Mouse (Mus musculus): ENCODE measurements around the gene 2410015M20Rik. TPM values are rescaled to one million over a fixed set of nuclear protein-coding genes. Genes with fewer than 3 reads are reported as not detected.

The 2410015M20Rik gene
- total and polyA plus RNA-seq, 3 experiments: 274 to 334 TPM; not detected in 1

GRCm38 (mm10) chr17:56566293-56566692, 43.3 kb downstream of the 2410015M20Rik start:
- Histone ChIP-seq H3K27me3 (ENCODE audit: control insufficient read depth in 1 of 2, insufficient read depth in 2 of 2, low read length in 2 of 2) (no peaks in the 10 kb centered on the region), H3K4me3 (ENCODE audit: control insufficient read depth in 1 of 2, insufficient read depth in 1 of 2, low read depth in 2 of 2, low read length in 2 of 2) (no peak overlapping the region), H3K79me2 (ENCODE audit: control insufficient read depth, insufficient read depth, low read length, poor library complexity) (no peaks in the 10 kb centered on the region), H3K9me3 (replicated peaks; ENCODE audit: insufficient read depth, low read length) (no peaks in the 10 kb centered on the region), H3K27ac (ENCODE audit: control insufficient read depth, low read depth, low read length) (no peak overlapping the region), H3K36me3 (ENCODE audit: control insufficient read depth in 1 of 2, insufficient read depth in 2 of 2, low read length in 2 of 2) (peaks cover 0 to 24% of the 10 kb centered on the region in 2 experiments; a peak in 2 of 4 replicates), H3K9ac (ENCODE audit: control insufficient read depth, low read depth, low read length, poor library complexity, severe bottlenecking) (no peak overlapping the region), H3K4me1 (ENCODE audit: control insufficient read depth in 1 of 2, insufficient read depth in 2 of 2, low read length in 2 of 2) (no peaks in the 10 kb centered on the region)
- no peak for DNase-seq (ENCODE audit: low read depth, low spot score)
- no peak for TF ChIP-seq KAT2A (conservative IDR thresholded peaks at IDR 0.05; ENCODE audit: low read depth, low read length)
- TF ChIP-seq TAL1 (IDR thresholded peaks at IDR 0.05; ENCODE audit: low read length): no peak
- TF ChIP-seq CHD2 (IDR thresholded peaks at IDR 0.05; ENCODE audit: low read length): no peak
- TF ChIP-seq MYC (IDR thresholded peaks at IDR 0.05; ENCODE audit: low read depth, low read length): no peak
- no peak for TF ChIP-seq ZNF384 (IDR thresholded peaks at IDR 0.05; ENCODE audit: low read depth, low read length)
- TF ChIP-seq ZC3H11A (IDR thresholded peaks at IDR 0.05; ENCODE audit: low read depth, low read length): no peak
- TF ChIP-seq BHLHE40 (IDR thresholded peaks at IDR 0.05; ENCODE audit: borderline replicate concordance, low read depth, low read length): no peak
- TF ChIP-seq MAFK (IDR thresholded peaks at IDR 0.05; ENCODE audit: borderline replicate concordance, low read depth, low read length): no peak
- TF ChIP-seq ETS1 (IDR thresholded peaks at IDR 0.05; ENCODE audit: low read depth, low read length): no peak
- no peak for TF ChIP-seq UBTF (IDR thresholded peaks at IDR 0.05; ENCODE audit: borderline replicate concordance, insufficient read depth, low read depth, low read length)
- TF ChIP-seq JUND (IDR thresholded peaks at IDR 0.05; ENCODE audit: low read depth, low read length): no peak
- TF ChIP-seq USF1 (IDR thresholded peaks at IDR 0.05; ENCODE audit: low read depth, low read length): no peak
- TF ChIP-seq POLR2A (IDR thresholded peaks at IDR 0.05; ENCODE audit: control insufficient read depth in 1 of 2, insufficient read depth in 1 of 2, low read depth in 1 of 2, low read length in 2 of 2, poor library complexity in 1 of 2): no peak; a peak in 1 of 4 replicates
- no peak for TF ChIP-seq ELF1 (IDR thresholded peaks at IDR 0.05; ENCODE audit: low read depth, low read length)
- TF ChIP-seq EP300 (IDR thresholded peaks at IDR 0.05; ENCODE audit: low read depth in 1 of 2, low read length in 2 of 2): no peak
- no peak for TF ChIP-seq SIN3A (IDR thresholded peaks at IDR 0.05; ENCODE audit: low read length)
- TF ChIP-seq CTCF (IDR thresholded peaks at IDR 0.05 in 2 of 3, conservative IDR thresholded peaks at IDR 0.05 in 1 of 3; ENCODE audit: control insufficient read depth in 1 of 3, insufficient read depth in 1 of 3, low read depth in 2 of 3, low read length in 3 of 3, poor library complexity in 1 of 3, severe bottlenecking in 1 of 3): no peak
- TF ChIP-seq NRF1 (IDR thresholded peaks at IDR 0.05; ENCODE audit: insufficient read depth, low read depth, low read length, poor library complexity, severe bottlenecking): no peak
- no peak for TF ChIP-seq HCFC1 (IDR thresholded peaks at IDR 0.05; ENCODE audit: low read depth, low read length)

DNA sequence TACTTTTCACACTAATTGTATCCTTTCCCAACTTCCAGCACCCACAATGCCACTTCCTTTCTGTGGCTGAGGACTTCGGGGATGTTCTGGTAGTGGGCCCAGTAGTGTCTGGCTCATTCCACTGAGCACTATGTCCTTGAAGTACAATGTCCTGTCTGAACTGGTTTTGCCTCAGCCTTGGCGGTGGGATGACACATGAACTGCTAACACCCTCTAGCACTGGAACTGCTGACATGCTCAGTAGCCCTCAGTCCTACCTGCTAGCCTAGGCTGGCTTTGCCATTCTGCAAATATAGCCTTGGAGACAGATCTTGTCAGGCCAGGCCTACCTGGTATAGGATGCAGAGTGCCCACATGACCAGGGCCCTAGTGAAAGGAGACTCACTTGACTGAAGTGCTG, 47.7 kb downstream of the 2410015M20Rik start:
- H3K4me3 ChIP-seq (ENCODE audit: control insufficient read depth in 1 of 2, insufficient read depth in 1 of 2, low read depth in 2 of 2, low read length in 2 of 2): no peak overlapping the region
- peaks cover 0 to 13% of the 10 kb centered on the region in 2 experiments; a peak in 1 of 4 replicates for H3K36me3 ChIP-seq (ENCODE audit: control insufficient read depth in 1 of 2, insufficient read depth in 2 of 2, low read length in 2 of 2)
- TF ChIP-seq CTCF (IDR thresholded peaks at IDR 0.05 in 2 of 3, conservative IDR thresholded peaks at IDR 0.05 in 1 of 3; ENCODE audit: control insufficient read depth in 1 of 3, insufficient read depth in 1 of 3, low read depth in 2 of 3, low read length in 3 of 3, poor library complexity in 1 of 3, severe bottlenecking in 1 of 3) (no peak), MAX (IDR thresholded peaks at IDR 0.05; ENCODE audit: low read length) (no peak), POLR2AphosphoS5 (IDR thresholded peaks at IDR 0.05; ENCODE audit: borderline replicate concordance, low read depth, low read length) (peak; percentile 26; the same call in 1 of the 2 replicates), NELFE (IDR thresholded peaks at IDR 0.05; ENCODE audit: low read depth, low read length) (no peak), E2F4 (IDR thresholded peaks at IDR 0.05; ENCODE audit: borderline replicate concordance, low read depth, low read length) (no peak), POLR2A (IDR thresholded peaks at IDR 0.05; ENCODE audit: control insufficient read depth in 1 of 2, insufficient read depth in 1 of 2, low read depth in 1 of 2, low read length in 2 of 2, poor library complexity in 1 of 2) (peak in 1 of 2 experiments; percentile 23; a peak in 1 of 4 replicates), MYC (IDR thresholded peaks at IDR 0.05; ENCODE audit: low read depth, low read length) (no peak)
- H3K27me3 ChIP-seq (ENCODE audit: control insufficient read depth in 1 of 2, insufficient read depth in 2 of 2, low read length in 2 of 2): no peaks in the 10 kb centered on the region
- DNase-seq (ENCODE audit: low read depth, low spot score): no peak
- H3K79me2 ChIP-seq (ENCODE audit: control insufficient read depth, insufficient read depth, low read length, poor library complexity): no peaks in the 10 kb centered on the region
- no peak overlapping the region for H3K27ac ChIP-seq (ENCODE audit: control insufficient read depth, low read depth, low read length)
- no peaks in the 10 kb centered on the region for H3K4me1 ChIP-seq (ENCODE audit: control insufficient read depth in 1 of 2, insufficient read depth in 2 of 2, low read length in 2 of 2)
- no peak overlapping the region for H3K9ac ChIP-seq (ENCODE audit: control insufficient read depth, low read depth, low read length, poor library complexity, severe bottlenecking)
- H3K9me3 ChIP-seq (replicated peaks; ENCODE audit: insufficient read depth, low read length): no peaks in the 10 kb centered on the region

Data from MEL (cell line).